Mouse (Mus musculus) liver, adult 2 months (tissue): ENCODE measurements at regions not wholly inside any gene's neighbourhood (a gene's known extent, or its start where the extent isn't known, plus 50 kb on each side); places are given as distances from the start of the nearest gene placed in this dataset.

Source experiments
- DNase-seq: peaks from one replicate; pipeline ENCODE4 v3.0.0-alpha.2; 2011; ENCODE audit warnings: low read depth, low spot score; ENCODE audit errors: extremely low read depth
- H3K27ac ChIP-seq: fragments of 200-500 bp; replicated peaks from 2 replicates; pipeline ENCODE4 v1.5.1; 2012; ENCODE audit warnings: low read depth, mild to moderate bottlenecking, control low read depth, inconsistent platforms, low read length; ENCODE audit not compliant: insufficient read depth
- H3K27me3 ChIP-seq: fragments of 200-500 bp; 2 replicates; pipeline ENCODE4 v1.6.1; 2012; ENCODE audit warnings: mild to moderate bottlenecking, moderate library complexity, low read length, inconsistent platforms; ENCODE audit not compliant: control insufficient read depth, insufficient read depth
- H3K36me3 ChIP-seq: fragments of 200-500 bp; 2 replicates; pipeline ENCODE4 v1.6.1; 2012; ENCODE audit warnings: low read length, inconsistent platforms; ENCODE audit not compliant: control insufficient read depth, insufficient read depth
- H3K4me1 ChIP-seq: fragments of 200-500 bp; 2 replicates; pipeline ENCODE4 v1.6.1; 2011; ENCODE audit warnings: low read length; ENCODE audit not compliant: control insufficient read depth, insufficient read depth
- H3K4me3 ChIP-seq: fragments of 200-500 bp; 2 replicates; pipeline ENCODE4 v1.5.1; 2011; ENCODE audit warnings: low read depth, mild to moderate bottlenecking, control low read depth, low read length, moderate library complexity; ENCODE audit not compliant: insufficient read depth
- H3K79me2 ChIP-seq: fragments of 200-500 bp; 2 replicates; pipeline ENCODE4 v1.6.1; 2012; ENCODE audit warnings: inconsistent platforms, mild to moderate bottlenecking, low read length, moderate library complexity; ENCODE audit not compliant: control insufficient read depth, insufficient read depth
- H3K9ac ChIP-seq: fragments of 200-500 bp; 2 replicates; pipeline ENCODE4 v1.6.1; 2012; ENCODE audit warnings: low read depth, mild to moderate bottlenecking, control low read depth, inconsistent platforms, low read length
- CTCF ChIP-seq: fragments of 200-500 bp; IDR thresholded peaks from 2 replicates; pipeline ENCODE4 v1.5.1; 2011; ENCODE audit warnings: low read depth, low read length, control low read depth
- POLR2A ChIP-seq: fragments of 200-500 bp; IDR thresholded peaks from 2 replicates; pipeline ENCODE4 v1.6.1; 2011; ENCODE audit warnings: low read length, control low read depth; ENCODE audit not compliant: insufficient read depth; ENCODE audit errors: extremely low read depth
- WGBS: fragments of 180-500 bp; shearing (Covaris S2); methylation state at CpG from one replicate; pipeline ENCODE4 v1.1.7; 2018; 5-methylcytosine and 5-hydroxymethylcytosine counted together

- no peak for DNase-seq
- no peak overlapping the region for H3K27ac ChIP-seq
- no peak overlapping the region for H3K9ac ChIP-seq
- WGBS = 54% methylated on average over 2 of the region's 2 CpGs
- H3K79me2 ChIP-seq = no peaks in the 10 kb centered on the region
- no peaks in the 10 kb centered on the region for H3K4me1 ChIP-seq
- H3K4me3 ChIP-seq = no peak overlapping the region
- no peaks in the 10 kb centered on the region for H3K27me3 ChIP-seq
- H3K36me3 ChIP-seq = no peaks in the 10 kb centered on the region
- TF ChIP-seq POLR2A = no peak
- no peak for TF ChIP-seq CTCF
Observed at GRCm38 (mm10) chr16:27878499-27878898, 489.8 kb downstream of the Ccdc50 start.

GRCm38 (mm10) chr16:27878950-27879349 lies 490.3 kb downstream of the Ccdc50 start:
- Histone ChIP-seq H3K4me1 (no peaks in the 10 kb centered on the region), H3K79me2 (no peaks in the 10 kb centered on the region), H3K9ac (no peak overlapping the region), H3K4me3 (no peak overlapping the region), H3K36me3 (no peaks in the 10 kb centered on the region), H3K27ac (no peak overlapping the region), H3K27me3 (no peaks in the 10 kb centered on the region)
- TF ChIP-seq POLR2A = no peak
- no peak for TF ChIP-seq CTCF
- no peak for DNase-seq
- 74% methylated on average over 3 of the region's 3 CpGs for WGBS

DNA sequence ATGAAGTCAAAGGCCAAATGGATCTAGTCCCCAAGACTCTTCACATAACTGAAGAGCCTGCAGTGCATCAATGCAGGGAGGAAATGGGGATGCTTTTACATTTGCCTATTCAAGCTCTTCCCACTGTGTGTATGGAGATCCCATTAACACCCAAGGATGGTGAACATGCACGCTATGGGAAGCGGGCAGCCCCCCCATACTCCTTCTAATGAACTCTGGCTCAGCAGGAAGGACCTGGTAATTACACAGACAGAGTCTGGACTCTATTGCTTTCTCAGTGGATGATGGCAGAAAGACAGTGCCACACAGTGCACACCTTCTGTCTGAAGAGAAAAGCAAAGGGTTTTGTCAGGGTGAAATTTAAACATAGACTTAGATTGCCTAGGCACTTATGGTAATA lies 495.7 kb downstream of the Ccdc50 start:
- no peaks in the 10 kb centered on the region for H3K79me2 ChIP-seq
- no peaks in the 10 kb centered on the region for H3K4me1 ChIP-seq
- TF ChIP-seq POLR2A (no peak), CTCF (no peak)
- H3K9ac ChIP-seq = no peak overlapping the region
- H3K4me3 ChIP-seq = no peak overlapping the region
- no peak overlapping the region for H3K27ac ChIP-seq
- no peaks in the 10 kb centered on the region for H3K36me3 ChIP-seq
- no peak for DNase-seq
- H3K27me3 ChIP-seq = no peaks in the 10 kb centered on the region
- WGBS = 45% methylated on average over 2 of the region's 2 CpGs

GRCm38 (mm10) chr16:27906036-27906435 lies 517.4 kb downstream of the Ccdc50 start:
- H3K9ac ChIP-seq = no peak overlapping the region
- TF ChIP-seq POLR2A = no peak
- no peak for TF ChIP-seq CTCF
- H3K27ac ChIP-seq = no peak overlapping the region
- H3K79me2 ChIP-seq = no peaks in the 10 kb centered on the region
- 0% methylated on average over 2 of the region's 2 CpGs for WGBS
- H3K36me3 ChIP-seq = no peaks in the 10 kb centered on the region
- no peak overlapping the region for H3K4me3 ChIP-seq
- H3K27me3 ChIP-seq = no peaks in the 10 kb centered on the region
- DNase-seq = no peak
- no peaks in the 10 kb centered on the region for H3K4me1 ChIP-seq

DNA sequence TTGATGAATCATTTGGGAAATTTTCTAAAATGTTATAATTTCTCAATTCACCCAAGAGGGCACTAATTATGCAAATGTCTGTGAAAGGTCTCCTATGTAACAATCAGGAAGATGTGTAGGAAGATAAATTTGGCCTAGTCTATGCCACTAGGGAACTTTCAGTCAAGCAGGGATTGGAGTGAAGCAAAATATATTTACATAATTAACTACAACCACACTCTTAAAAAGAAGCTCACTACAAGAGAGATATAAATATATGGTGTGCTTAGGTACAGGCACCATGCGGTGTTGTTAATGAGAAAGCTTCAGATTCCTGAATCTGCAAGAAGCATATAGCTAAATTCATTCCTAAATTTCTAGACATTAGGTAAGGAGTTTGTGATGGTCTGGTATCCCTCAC lies 526.8 kb downstream of the Ccdc50 start:
- H3K27me3 ChIP-seq = no peaks in the 10 kb centered on the region
- no peaks in the 10 kb centered on the region for H3K36me3 ChIP-seq
- DNase-seq = no peak
- TF ChIP-seq POLR2A (no peak), CTCF (no peak)
- WGBS = 98% methylated on average over 1 of the region's 1 CpGs
- H3K4me3 ChIP-seq = no peak overlapping the region
- no peaks in the 10 kb centered on the region for H3K79me2 ChIP-seq
- no peak overlapping the region for H3K9ac ChIP-seq
- no peaks in the 10 kb centered on the region for H3K4me1 ChIP-seq
- H3K27ac ChIP-seq = no peak overlapping the region

GRCm38 (mm10) chr16:27925528-27926360 lies 537.1 kb downstream of the Ccdc50 start:
- TF ChIP-seq POLR2A = no peak
- Histone ChIP-seq H3K4me1 (no peaks in the 10 kb centered on the region), H3K36me3 (no peaks in the 10 kb centered on the region), H3K27ac (no peak overlapping the region), H3K79me2 (no peaks in the 10 kb centered on the region), H3K9ac (no peak overlapping the region), H3K27me3 (no peaks in the 10 kb centered on the region), H3K4me3 (no peak overlapping the region)
- no peak for DNase-seq
- WGBS = 51% methylated on average over 7 of the region's 7 CpGs
